In the genomic region with DNA sequence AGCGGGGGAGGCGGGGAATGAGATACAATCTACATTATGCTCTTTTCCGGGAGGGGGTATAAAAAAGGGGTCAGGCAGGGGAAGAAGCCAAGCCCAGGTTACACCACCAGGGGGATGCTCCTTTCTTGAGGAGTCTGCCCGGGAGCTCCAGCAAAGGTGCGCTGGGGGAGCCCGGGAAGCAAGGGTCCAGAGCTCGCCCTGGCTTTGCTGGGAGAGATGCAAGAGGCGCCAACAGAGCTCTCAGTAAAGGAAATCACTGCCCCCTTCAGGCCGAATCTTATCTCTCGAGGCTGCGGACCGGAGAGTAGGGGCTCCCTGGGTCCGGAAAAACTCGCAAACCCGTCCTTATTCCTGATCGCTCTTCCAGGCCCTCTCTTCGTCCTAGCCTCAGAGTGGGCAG, we compare ENCODE assay signal across 8 mouse cellular contexts. TPM values are rescaled to one million over a fixed set of nuclear protein-coding genes. Genes with fewer than 3 reads are reported as not detected.
A peak's percentile ranks its signal among the peaks of the same experiment; 100 is the strongest.
DNase-seq lines count a peak whose midpoint lies in the region; ATAC-seq and TF ChIP-seq lines count a peak whose summit lies in the region.
"Had no signal": no experiment of that assay in that cellular context is flagged by ENCODE, and none has a peak within 500 bp of the region (broad histone marks: within the 10 kb centered on the region; RNA-seq: fewer than 3 reads in every experiment).

No protein-coding gene starts in this region.

- H3K9ac ChIP-seq in ES-E14 (ENCODE audit: insufficient read depth, low read depth, low read length, poor library complexity, severe bottlenecking) = no peak overlapping the region
- no peak overlapping the region for H3K9ac ChIP-seq in embryonic facial prominence, embryonic 14.5 days (ENCODE audit: low read depth, low read length)
- H3K9ac ChIP-seq in intestine, postnatal 0 days (ENCODE audit: low read depth, low read length) = no peak overlapping the region
- no peak overlapping the region for H3K9ac ChIP-seq in limb, embryonic 12.5 days (replicated peaks)

- no peaks in the 10 kb centered on the region for H3K9me3 ChIP-seq in ES-E14 (ENCODE audit: control insufficient read depth, insufficient read depth, low read depth, low read length)
- H3K9me3 ChIP-seq in embryonic facial prominence, embryonic 14.5 days (ENCODE audit: control insufficient read depth, low read length) = no peaks in the 10 kb centered on the region
- no peaks in the 10 kb centered on the region for H3K9me3 ChIP-seq in intestine, postnatal 0 days (ENCODE audit: control insufficient read depth)
- no peaks in the 10 kb centered on the region for H3K9me3 ChIP-seq in limb, embryonic 12.5 days

- no peak overlapping the region for H3K27ac ChIP-seq in ES-E14 (ENCODE audit: insufficient read depth, low read depth, low read length, poor library complexity, severe bottlenecking)
- no peak overlapping the region for H3K27ac ChIP-seq in bone marrow macrophage, adult 2 months (ENCODE audit: insufficient read depth, low read depth, low read length)
- no peak overlapping the region for H3K27ac ChIP-seq in embryonic facial prominence, embryonic 14.5 days (replicated peaks; ENCODE audit: low read depth, low read length)
- H3K27ac ChIP-seq in intestine, postnatal 0 days (ENCODE audit: low read depth, low read length) = no peak overlapping the region
- no peak overlapping the region for H3K27ac ChIP-seq in limb, embryonic 12.5 days

- peak overlapping the region; percentile 16 to 18; a peak in 2 of 4 replicates for H3K4me3 ChIP-seq in ES-E14 (ENCODE audit: insufficient read depth in 1 of 2, low read depth in 1 of 2, low read length in 2 of 2, poor library complexity in 1 of 2, severe bottlenecking in 1 of 2)
- no peak overlapping the region for H3K4me3 ChIP-seq in bone marrow macrophage, adult 2 months (ENCODE audit: insufficient read depth, low read length)
- peak overlapping the region; percentile 56; the same call in 1 of the 2 replicates for H3K4me3 ChIP-seq in embryonic facial prominence, embryonic 14.5 days (ENCODE audit: low read depth, low read length)
- peak overlapping the region; percentile 14; the same call in 1 of the 2 replicates for H3K4me3 ChIP-seq in intestine, postnatal 0 days (ENCODE audit: low read depth, low read length)
- H3K4me3 ChIP-seq in limb, embryonic 12.5 days (replicated peaks) = 0 out of 2 replicates have a peak overlapping the region, but pooled peaks have one; percentile 55
- H3K4me3 ChIP-seq: myocyte had no signal

- no peaks in the 10 kb centered on the region for H3K36me3 ChIP-seq in ES-E14 (ENCODE audit: control insufficient read depth, insufficient read depth, low read length, poor library complexity, severe bottlenecking)
- no peaks in the 10 kb centered on the region for H3K36me3 ChIP-seq in embryonic facial prominence, embryonic 14.5 days (ENCODE audit: control insufficient read depth, insufficient read depth, low read length)
- no peaks in the 10 kb centered on the region for H3K36me3 ChIP-seq in intestine, postnatal 0 days (ENCODE audit: control insufficient read depth, insufficient read depth)
- H3K36me3 ChIP-seq in limb, embryonic 12.5 days = no peaks in the 10 kb centered on the region

- peak; percentile 50 for DNase-seq in ES-E14 (ENCODE audit: low read depth, low spot score)
- peak; percentile 77 for DNase-seq in embryonic facial prominence, embryonic 14.5 days (ENCODE audit: low spot score)
- peak; percentile 33 for DNase-seq in retina, adult 2 months (ENCODE audit: low read depth, low spot score)
- DNase-seq in gastrocnemius, postnatal 14 days = no peak

- peak overlapping the region; percentile 95; the same call in 1 of the 2 replicates for H3K4me2 ChIP-seq in embryonic facial prominence, embryonic 14.5 days (ENCODE audit: low read depth, low read length)
- 0 out of 2 replicates have a peak overlapping the region, but pooled peaks have one; percentile 17 for H3K4me2 ChIP-seq in intestine, postnatal 0 days (replicated peaks; ENCODE audit: low read depth)
- no peak overlapping the region for H3K4me2 ChIP-seq in limb, embryonic 12.5 days

- 0 out of 2 replicates have a peak, but pooled peaks have one; percentile 44 for ATAC-seq in embryonic facial prominence, embryonic 14.5 days (ENCODE audit: low read depth)
- no peak for ATAC-seq in intestine, postnatal 0 days
- no peak for ATAC-seq in limb, embryonic 12.5 days (ENCODE audit: insufficient number of reproducible peaks, insufficient read depth, low FRiP score, low TSS enrichment, low read depth)

- peaks cover 62% of the 10 kb centered on the region for H3K27me3 ChIP-seq in embryonic facial prominence, embryonic 14.5 days (replicated peaks; ENCODE audit: control insufficient read depth, insufficient read depth, low read length)
- H3K27me3 ChIP-seq in intestine, postnatal 0 days (replicated peaks; ENCODE audit: control insufficient read depth, insufficient read depth, low read length) = peaks cover 54% of the 10 kb centered on the region
- H3K27me3 ChIP-seq in limb, embryonic 12.5 days = peaks cover 84% of the 10 kb centered on the region

- WGBS in embryonic facial prominence, embryonic 14.5 days = 4% methylated on average over 17 of the region's 17 CpGs
- WGBS in intestine, postnatal 0 days = 1% methylated on average over 17 of the region's 17 CpGs
- WGBS in limb, embryonic 12.5 days = 2% methylated on average over 17 of the region's 17 CpGs

- in situ Hi-C loops in ES-E14 (cut with MboI; ENCODE audit: low sequenced_read_pairs in 2 of 2, unreplicated experiment in 2 of 2) = no loop called here

- peak; percentile 37; the same call in 1 of the 2 replicates for TF ChIP-seq CTCF in bone marrow macrophage, adult 2 months (IDR thresholded peaks at IDR 0.05; ENCODE audit: low read depth, low read length)
- TF ChIP-seq CTCF in intestine, postnatal 0 days (IDR thresholded peaks at IDR 0.05; ENCODE audit: low read depth) = peak; percentile 72

- TF ChIP-seq POLR2A in bone marrow macrophage, adult 2 months (IDR thresholded peaks at IDR 0.05; ENCODE audit: borderline replicate concordance, low read depth, low read length) = no peak

- peaks cover 0 to 5% of the 10 kb centered on the region in 2 experiments; a peak in 1 of 4 replicates for H3K4me1 ChIP-seq in ES-E14 (ENCODE audit: control insufficient read depth in 2 of 2, insufficient read depth in 2 of 2, low read length in 2 of 2, poor library complexity in 1 of 2)
- H3K4me1 ChIP-seq in bone marrow macrophage, adult 2 months (ENCODE audit: control insufficient read depth, insufficient read depth, low read length) = no peaks in the 10 kb centered on the region
- no peaks in the 10 kb centered on the region for H3K4me1 ChIP-seq in embryonic facial prominence, embryonic 14.5 days (ENCODE audit: control insufficient read depth, insufficient read depth, low read length)
- H3K4me1 ChIP-seq in intestine, postnatal 0 days (replicated peaks; ENCODE audit: control insufficient read depth, insufficient read depth, low read length) = no peaks in the 10 kb centered on the region
- peaks cover 16% of the 10 kb centered on the region for H3K4me1 ChIP-seq in limb, embryonic 12.5 days (replicated peaks)

- intact Hi-C loops in gastrocnemius, postnatal 14 days (cut with DNase I; ENCODE audit: low total_unique reads) = no loop called here

TF ChIP-seq in ES-E14, 5 proteins besides CTCF, POLR2A, EP300 and RAD21:
- TF ChIP-seq MAFK (IDR thresholded peaks at IDR 0.05; ENCODE audit: insufficient read depth, low read depth, low read length) = no peak

RNA-seq across cellular contexts. Expression of gene Gabbr2, which starts 1.8 kb away (rescaled TPM):
- total RNA-seq in ES-E14 (2012; rRNA removed) = 0.09 and 0.37 TPM in 2 replicates
- polyA plus RNA-seq in bone marrow macrophage, adult 2 months (2012; ENCODE audit: insufficient read depth, insufficient read length, missing spikeins) = 0.74 TPM in 1 of 2 replicates, not detected in the other
- polyA plus RNA-seq in embryonic facial prominence, embryonic 14.5 days (2014; fragmentation: Nextera tagmentation; extraction: Ambion mirVana) = 0.64 and 0.78 TPM in 2 replicates
- polyA plus RNA-seq in intestine, postnatal 0 days (2015; fragmentation: Nextera tagmentation; extraction: Ambion mirVana) = 0.07 and 0.14 TPM in 2 replicates
- polyA plus RNA-seq in limb, embryonic 12.5 days (2016; fragmentation: Nextera tagmentation; extraction: Ambion mirVana) = 0.08 TPM in 2 replicates
- total RNA-seq in gastrocnemius, postnatal 14 days (2021) = under 1 TPM; 0.14 to 0.20 TPM
- polyA plus RNA-seq: myocyte had no signal
